Mouse (Mus musculus) heart, embryonic 15.5 days (tissue): ENCODE data around the gene Gm13275. TPM values are rescaled to one million over a fixed set of nuclear protein-coding genes. Genes with fewer than 3 reads are reported as not detected.

ENCODE experiments used
- polyA plus RNA-seq: library from polyadenylated mRNA; unstranded; fragments of >200 nt; fragmentation: Nextera tagmentation; extraction: Ambion mirVana; gene quantifications from 2 replicates; pipeline ENCODE4 v1.2.1, GENCODE M21; 2015

Gm13275 gene
- polyA plus RNA-seq, 1 experiment from 2014 or later: not detected

Other genes starting within 250 kb of the Gm13275 start
- not detected in 2 replicates for gene Ifna15, start 236.2 kb upstream of the Gm13275 start, polyA plus RNA-seq
- gene Ifna14, start 222.7 kb upstream of the Gm13275 start, polyA plus RNA-seq: not detected in 2 replicates
- not detected in 2 replicates for gene Ifna9, start 202.1 kb upstream of the Gm13275 start, polyA plus RNA-seq
- not detected in 2 replicates for gene Ifna12, start 191.1 kb upstream of the Gm13275 start, polyA plus RNA-seq
- gene C87499, start 160.1 kb upstream of the Gm13275 start, polyA plus RNA-seq: not detected in 2 replicates
- not detected in 2 replicates for gene Ifna13, start 150.0 kb upstream of the Gm13275 start, polyA plus RNA-seq
- not detected in 2 replicates for gene Ifna16, start 117.6 kb upstream of the Gm13275 start, polyA plus RNA-seq
- not detected in 2 replicates for gene Ifna2, start 110.6 kb upstream of the Gm13275 start, polyA plus RNA-seq
- gene Ifnab, start 103.1 kb upstream of the Gm13275 start, polyA plus RNA-seq: not detected in 2 replicates
- gene Gm26566, start 72.7 kb upstream of the Gm13275 start, polyA plus RNA-seq: 0.82 and 0.93 TPM in 2 replicates
- 77.5 and 78.4 TPM in 2 replicates for gene Klhl9, start 72.0 kb upstream of the Gm13275 start, polyA plus RNA-seq
- not detected in 2 replicates for gene Gm13271, start 39.6 kb upstream of the Gm13275 start, polyA plus RNA-seq
- 0.11 and 0.23 TPM in 2 replicates for gene Gm13283, start 34.4 kb upstream of the Gm13275 start, polyA plus RNA-seq
- gene Gm13290, start 20.7 kb upstream of the Gm13275 start, polyA plus RNA-seq: 0.48 TPM in 1 of 2 replicates, not detected in the other
- gene Gm13289, start 17.6 kb upstream of the Gm13275 start, polyA plus RNA-seq: not detected in 2 replicates
- 0.28 TPM in 1 of 2 replicates, not detected in the other for gene Gm13272, start 14.6 kb upstream of the Gm13275 start, polyA plus RNA-seq
- gene Ifnz, start 12.4 kb upstream of the Gm13275 start, polyA plus RNA-seq: 0.53 TPM in 1 of 2 replicates, not detected in the other
- not detected in 2 replicates for gene Gm13276, start 8.8 kb upstream of the Gm13275 start, polyA plus RNA-seq
- not detected in 2 replicates for gene Gm13277, start 5.9 kb upstream of the Gm13275 start, polyA plus RNA-seq
- not detected in 2 replicates for gene Gm13278, start 2.9 kb upstream of the Gm13275 start, polyA plus RNA-seq
- not detected in 2 replicates for gene Gm13279, start 2.9 kb downstream of the Gm13275 start, polyA plus RNA-seq
- gene Gm13285, start 5.2 kb downstream of the Gm13275 start, polyA plus RNA-seq: 0.79 and 0.82 TPM in 2 replicates
- not detected in 2 replicates for gene Gm13287, start 8.8 kb downstream of the Gm13275 start, polyA plus RNA-seq
- 0.08 TPM in 1 of 2 replicates, not detected in the other for gene Gm13288, start 11.0 kb downstream of the Gm13275 start, polyA plus RNA-seq
- not detected in 2 replicates for gene Ifna7, start 21.7 kb downstream of the Gm13275 start, polyA plus RNA-seq
- not detected in 2 replicates for gene Ifna11, start 25.5 kb downstream of the Gm13275 start, polyA plus RNA-seq
- gene Ifna6, start 32.9 kb downstream of the Gm13275 start, polyA plus RNA-seq: not detected in 2 replicates
- gene Ifna5, start 41.0 kb downstream of the Gm13275 start, polyA plus RNA-seq: not detected in 2 replicates
- gene Ifna4, start 47.4 kb downstream of the Gm13275 start, polyA plus RNA-seq: not detected in 2 replicates
- gene Ifna1, start 55.6 kb downstream of the Gm13275 start, polyA plus RNA-seq: not detected in 2 replicates
- not detected in 2 replicates for gene Ifne, start 85.7 kb downstream of the Gm13275 start, polyA plus RNA-seq